Mouse (Mus musculus): ENCODE data around the gene Gprc5c.
"Not testable (repeated sequence)": the region's sequence is repeated elsewhere in the genome, so short reads cannot be mapped to it uniquely, and the experiment has no call there.

Gene Gprc5c

DNA sequence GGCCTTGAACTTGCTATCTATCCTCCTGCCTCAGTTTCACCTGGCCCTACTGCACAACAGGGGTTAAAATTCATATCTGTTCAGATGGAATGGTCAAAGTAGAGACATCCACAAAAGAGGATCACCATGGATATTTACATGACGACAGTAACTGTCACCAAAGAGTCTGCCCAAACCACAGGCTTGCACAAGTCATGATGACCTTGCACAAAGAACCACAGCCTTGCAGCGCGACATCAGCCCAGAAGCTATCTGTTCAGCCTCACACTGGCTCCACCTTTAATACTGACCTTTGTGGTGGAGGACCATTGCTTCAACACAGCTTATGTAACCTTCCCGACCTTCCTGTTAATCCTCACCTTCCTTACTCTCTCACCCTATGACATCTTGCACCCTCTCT, 56.6 kb downstream of the Gprc5c start:
- no peak for DNase-seq (ENCODE audit: low read depth, low spot score)

DNA sequence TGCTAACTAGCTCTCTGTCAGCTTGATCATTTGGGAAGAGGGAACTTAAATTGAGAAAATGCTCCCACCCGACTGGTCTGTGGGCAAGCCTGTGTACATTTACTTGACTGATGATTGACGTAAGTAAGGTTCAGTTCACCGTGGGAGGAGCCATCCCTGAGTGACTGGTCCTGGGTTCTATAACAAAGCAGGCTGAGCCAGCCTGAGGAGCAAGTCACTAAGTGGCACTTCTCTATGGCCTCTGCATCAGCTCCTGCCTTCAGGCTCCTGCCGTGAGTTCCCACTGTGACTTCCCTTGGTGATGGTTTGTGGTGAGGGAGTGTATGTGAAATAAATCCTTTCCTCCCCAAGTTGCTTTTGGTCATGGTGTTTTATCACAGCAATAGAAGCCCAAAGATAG, 57.1 kb downstream of the Gprc5c start:
- no peak for DNase-seq (ENCODE audit: low read depth, low spot score)

DNA sequence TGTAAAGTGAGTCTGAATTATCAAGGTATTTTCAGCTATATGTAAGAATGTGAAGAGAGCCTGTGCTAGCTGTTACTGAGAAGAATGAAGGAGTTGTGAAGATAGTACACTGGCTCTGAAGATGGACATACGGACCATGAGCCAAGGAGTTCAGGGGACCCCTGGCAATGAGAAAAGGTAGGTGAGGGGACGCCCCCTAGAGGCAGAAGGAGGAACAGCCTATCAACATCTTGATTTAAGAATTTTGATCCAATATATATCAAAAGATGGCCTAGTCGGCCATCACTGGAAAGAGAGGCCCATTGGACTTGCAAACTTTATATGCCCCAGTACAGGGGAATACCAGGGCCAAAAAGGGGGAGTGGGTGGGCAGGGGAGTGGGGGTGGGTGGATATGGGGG, 58.6 kb downstream of the Gprc5c start:
- not testable (repeated sequence) for DNase-seq (ENCODE audit: low read depth, low spot score)

DNA sequence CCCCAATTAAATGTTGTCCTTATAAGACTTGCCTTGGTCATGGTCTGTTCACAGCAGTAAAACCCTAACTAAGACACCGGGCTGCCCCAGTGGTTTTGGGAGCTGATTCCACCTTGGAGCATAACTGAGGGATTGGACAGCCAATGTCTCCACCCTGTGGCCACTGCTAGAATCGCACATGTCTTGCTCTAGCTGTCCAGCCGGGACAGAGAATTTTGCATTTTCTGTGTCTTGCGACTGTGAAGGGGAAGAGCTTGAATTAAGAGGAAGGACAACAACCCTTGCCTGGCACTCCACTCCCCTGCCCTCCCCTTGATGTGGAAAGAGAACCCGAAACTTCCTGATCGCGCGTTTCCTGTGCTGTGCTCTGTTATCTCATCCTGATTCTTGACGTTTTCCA, 61.9 kb downstream of the Gprc5c start:
- DNase-seq (ENCODE audit: low read depth, low spot score) = peak; percentile 80

DNA sequence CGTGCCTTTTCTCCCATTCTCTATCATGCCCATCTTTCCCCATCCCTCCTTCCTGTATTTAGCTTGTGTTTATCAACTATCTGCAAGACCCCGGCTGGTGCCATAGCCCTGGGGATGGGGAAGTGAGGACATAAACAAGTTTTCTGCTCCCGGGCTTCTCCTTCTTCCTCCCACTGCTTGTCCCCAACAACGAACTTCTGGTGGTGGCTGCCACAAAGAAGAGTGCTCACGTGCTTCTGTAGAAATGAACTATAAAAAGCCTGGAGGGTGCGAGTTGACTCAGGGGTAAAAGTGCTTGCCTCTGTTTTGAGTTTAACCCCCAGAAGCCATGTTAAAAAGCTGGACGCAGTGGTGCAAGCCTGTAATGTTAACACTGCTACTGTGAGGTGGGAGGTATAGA, 64.0 kb downstream of the Gprc5c start:
- no peak for DNase-seq (ENCODE audit: low read depth, low spot score)

DNA sequence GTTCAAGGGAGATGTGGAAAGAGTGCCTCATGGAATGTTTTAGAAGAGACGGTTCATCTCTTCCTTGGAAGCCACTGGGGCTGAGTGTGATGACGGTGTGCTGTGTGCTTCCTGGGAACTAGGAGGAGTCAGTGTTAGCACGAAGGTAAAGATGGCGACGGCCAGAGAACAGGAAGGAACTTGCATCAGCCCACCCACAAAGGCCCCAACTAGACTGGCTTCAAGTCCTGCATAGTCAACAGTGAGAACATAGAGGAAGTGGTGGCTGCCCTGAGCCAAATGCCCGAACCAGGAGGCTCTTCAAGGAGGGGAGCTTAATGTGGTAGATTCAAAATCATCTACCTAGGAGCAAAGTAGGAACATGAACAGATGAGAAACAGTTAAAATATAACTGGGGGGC, 66.2 kb downstream of the Gprc5c start:
- DNase-seq (ENCODE audit: low read depth, low spot score) = no peak

All from forelimb bud, embryonic 11.5 days (tissue).